Mouse (Mus musculus): ENCODE data around the gene Eef1akmt4.
"Not testable (repeated sequence)": the region's sequence is repeated elsewhere in the genome, so short reads cannot be mapped to it uniquely, and the experiment has no call there.

The Eef1akmt4 gene

GRCm38 (mm10) chr16:20628871-20629391 is 17.5 kb downstream of the Eef1akmt4 start:
- no peak for DNase-seq

GRCm38 (mm10) chr16:20629731-20630634 is 18.6 kb downstream of the Eef1akmt4 start, which contains the start of gene Ece2:
Ece2 (plus strand) TSS chr16:20629828.
- DNase-seq: peak; percentile 32

GRCm38 (mm10) chr16:20637410-20637809 is 26.0 kb downstream of the Eef1akmt4 start:
- no peak for DNase-seq

- no peak for DNase-seq
These were observed 27.0 kb downstream of the Eef1akmt4 start for GRCm38 (mm10) chr16:20638367-20638766.

GRCm38 (mm10) chr16:20642161-20642560 is 30.8 kb downstream of the Eef1akmt4 start:
- peak; percentile 86 for DNase-seq

- no peak for DNase-seq
These were observed 32.5 kb downstream of the Eef1akmt4 start for GRCm38 (mm10) chr16:20643911-20644310.

GRCm38 (mm10) chr16:20651076-20651946 is 39.9 kb downstream of the Eef1akmt4 start, which contains the start of gene Psmd2:
Psmd2 (plus strand) TSS chr16:20651652.
- peak; percentile 99 for DNase-seq

GRCm38 (mm10) chr16:20651947-20652310 is 40.5 kb downstream of the Eef1akmt4 start:
- no peak for DNase-seq

- DNase-seq: no peak
These were observed 41.9 kb downstream of the Eef1akmt4 start for GRCm38 (mm10) chr16:20653315-20653714.

- DNase-seq: no peak
These were observed 46.3 kb downstream of the Eef1akmt4 start for GRCm38 (mm10) chr16:20657661-20658060.

GRCm38 (mm10) chr16:20668013-20668412 is 56.6 kb downstream of the Eef1akmt4 start, which contains the start of gene Eif4g1:
Eif4g1 (plus strand) TSS chr16:20668313.
- not testable (repeated sequence) for DNase-seq
